Mouse (Mus musculus): ENCODE data around the gene Kbtbd4. TPM values are rescaled to one million over a fixed set of nuclear protein-coding genes. Genes with fewer than 3 reads are reported as not detected.

The Kbtbd4 gene
- polyA plus RNA-seq (2016; fragmentation: Nextera tagmentation; extraction: Ambion mirVana) = 57.8 and 58.6 TPM in 2 replicates

- peaks cover 27% of the 10 kb centered on the region for H3K4me1 ChIP-seq
- DNase-seq (ENCODE audit: low spot score) = peak; percentile 91
- H3K27ac ChIP-seq (replicated peaks) = peak within 1 kb of the TSS; percentile 97
- peaks cover 73% of the 10 kb centered on the region for H3K36me3 ChIP-seq
- H3K9me3 ChIP-seq (replicated peaks) = no peaks in the 10 kb centered on the region
- H3K4me3 ChIP-seq = peak within 1 kb of the TSS; percentile 93
- under 1% methylated on average over 43 of the region's 43 CpGs for WGBS
- H3K27me3 ChIP-seq (ENCODE audit: low read depth, poor library complexity, severe bottlenecking) = no peaks in the 10 kb centered on the region
Observed at GRCm38 (mm10) chr2:90904076-90904855, at the start of gene Kbtbd4, which contains the start of gene Ndufs3. Gene Kbtbd4 (plus strand): TSS chr2:90904740. Gene Ndufs3 (minus strand): TSS chr2:90904827.

DNA sequence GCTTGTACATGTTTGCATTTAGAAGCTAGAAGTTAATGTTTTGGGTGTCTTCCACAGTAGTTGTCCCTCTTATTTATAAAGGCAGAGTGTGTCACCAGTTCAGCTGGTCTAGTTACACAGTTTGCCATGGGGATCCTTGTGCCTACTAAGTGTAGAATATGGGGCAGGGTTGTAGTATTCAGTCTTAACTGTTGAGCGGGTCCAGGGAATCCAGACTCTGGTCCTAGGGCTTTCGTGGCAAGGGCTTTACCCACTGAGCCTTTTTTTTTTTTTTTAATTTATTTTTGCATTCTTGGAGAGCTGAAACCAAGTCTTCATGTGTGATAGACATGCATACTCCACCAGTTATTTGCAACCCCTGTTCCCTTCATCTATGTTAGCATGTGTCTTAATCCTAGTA is 43.1 kb upstream of the Kbtbd4 start:
- Histone ChIP-seq H3K27ac (replicated peaks) (no peak overlapping the region), H3K4me1 (no peaks in the 10 kb centered on the region), H3K36me3 (peaks cover 96% of the 10 kb centered on the region), H3K4me3 (no peak overlapping the region), H3K9me3 (replicated peaks) (no peaks in the 10 kb centered on the region), H3K27me3 (ENCODE audit: low read depth, poor library complexity, severe bottlenecking) (no peaks in the 10 kb centered on the region)
- DNase-seq (ENCODE audit: low spot score) = no peak
- WGBS = 94% methylated on average over 2 of the region's 2 CpGs

DNA sequence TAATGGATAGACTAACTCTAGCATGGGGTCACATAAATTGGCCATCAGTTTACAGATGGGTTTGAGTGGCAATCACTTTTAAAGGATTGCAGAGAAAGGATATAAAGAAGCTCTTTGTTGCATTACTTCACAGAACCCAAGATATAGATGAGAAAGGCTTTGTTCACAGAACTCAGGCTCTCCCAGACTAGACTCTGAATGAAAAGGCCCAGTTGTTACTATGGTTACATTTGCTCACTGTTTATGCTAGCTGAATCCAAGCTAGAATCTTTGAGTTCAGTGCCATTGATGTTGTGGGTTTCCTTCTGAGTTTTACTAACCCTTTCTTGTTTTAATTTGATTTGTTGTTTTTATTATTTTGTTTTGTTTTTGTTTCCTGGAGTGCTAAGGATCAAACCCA is 40.4 kb upstream of the Kbtbd4 start:
- no peak overlapping the region for H3K27ac ChIP-seq (replicated peaks)
- peaks cover 92% of the 10 kb centered on the region for H3K36me3 ChIP-seq
- H3K4me1 ChIP-seq = no peaks in the 10 kb centered on the region
- no peak overlapping the region for H3K4me3 ChIP-seq
- H3K9me3 ChIP-seq (replicated peaks) = no peaks in the 10 kb centered on the region
- DNase-seq (ENCODE audit: low spot score) = no peak
- no peaks in the 10 kb centered on the region for H3K27me3 ChIP-seq (ENCODE audit: low read depth, poor library complexity, severe bottlenecking)

DNA sequence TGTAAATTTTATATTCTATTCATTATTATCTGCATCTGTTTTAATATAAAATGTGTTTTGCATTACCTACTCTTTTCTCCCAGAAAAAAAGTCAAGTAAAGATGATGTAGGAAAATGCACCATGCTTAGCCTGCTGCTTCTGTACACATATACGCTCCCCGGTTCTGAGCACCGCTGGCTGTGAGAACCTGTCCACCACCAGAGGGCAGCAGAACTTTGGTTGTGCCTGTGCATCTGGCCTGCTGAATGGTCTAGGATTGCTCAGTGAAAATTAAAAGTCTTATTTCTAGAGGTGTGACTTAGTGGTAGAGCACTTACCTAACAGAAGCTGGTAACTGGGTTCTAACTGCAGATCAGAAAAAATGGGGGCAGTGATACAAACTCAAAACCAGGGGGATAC is 38.0 kb upstream of the Kbtbd4 start:
- H3K36me3 ChIP-seq = peaks cover 68% of the 10 kb centered on the region
- WGBS = 46% methylated on average over 3 of the region's 3 CpGs

GRCm38 (mm10) chr2:90870136-90870601 is 34.4 kb upstream of the Kbtbd4 start:
- DNase-seq (ENCODE audit: low spot score) = no peak
- Histone ChIP-seq H3K27ac (replicated peaks) (0 out of 2 replicates have a peak overlapping the region, but pooled peaks have one; percentile 9), H3K27me3 (ENCODE audit: low read depth, poor library complexity, severe bottlenecking) (no peaks in the 10 kb centered on the region), H3K4me1 (no peaks in the 10 kb centered on the region), H3K4me3 (no peak overlapping the region), H3K9me3 (replicated peaks) (no peaks in the 10 kb centered on the region), H3K36me3 (peaks cover 32% of the 10 kb centered on the region)
- 66% methylated on average over 4 of the region's 4 CpGs for WGBS

More for the DNA sequence above, 38.0 kb upstream of the Kbtbd4 start:
- peak; percentile 75 for DNase-seq (ENCODE audit: low spot score)
- Histone ChIP-seq H3K9me3 (replicated peaks) (no peaks in the 10 kb centered on the region), H3K4me3 (no peak overlapping the region), H3K27me3 (ENCODE audit: low read depth, poor library complexity, severe bottlenecking) (no peaks in the 10 kb centered on the region), H3K4me1 (no peaks in the 10 kb centered on the region), H3K27ac (replicated peaks) (no peak overlapping the region)

DNA sequence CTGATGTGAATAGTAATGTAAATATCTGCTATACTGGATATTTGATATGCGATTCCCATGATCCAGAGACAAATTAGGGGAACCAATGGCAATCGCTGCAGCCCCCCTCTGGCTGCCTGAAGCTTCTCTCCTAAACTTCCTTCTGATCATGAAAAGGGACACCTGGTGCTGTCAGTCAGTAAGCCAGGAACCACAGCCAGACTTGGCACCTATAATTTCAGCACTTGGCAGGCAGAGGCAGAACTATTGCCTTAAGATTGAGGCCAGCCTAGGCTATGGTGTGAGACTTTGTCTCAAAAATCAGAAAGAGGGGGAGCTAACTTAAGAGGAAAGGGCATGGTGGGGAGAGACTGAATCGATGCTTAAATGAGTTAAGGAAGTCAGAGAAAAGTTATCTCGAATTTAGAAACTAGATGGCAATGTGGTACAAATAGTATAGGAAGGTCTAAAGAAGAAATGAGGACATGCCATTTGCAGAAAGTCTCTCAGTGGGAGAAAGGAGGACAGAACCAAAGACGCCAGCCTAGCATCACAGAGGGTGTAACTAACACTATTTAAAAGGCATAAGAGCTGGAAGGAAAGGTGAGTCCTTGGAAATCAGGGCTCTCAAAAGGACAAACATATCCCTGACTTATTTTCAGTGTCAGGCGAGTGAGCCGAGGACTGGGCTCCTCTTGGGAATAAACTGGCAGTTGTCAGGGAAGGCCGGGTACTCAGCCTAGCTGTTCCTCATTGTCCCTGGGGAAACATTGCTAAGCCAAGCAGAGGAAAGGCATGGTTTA is 33.2 kb upstream of the Kbtbd4 start:
- Histone ChIP-seq H3K4me1 (no peaks in the 10 kb centered on the region), H3K27me3 (ENCODE audit: low read depth, poor library complexity, severe bottlenecking) (no peaks in the 10 kb centered on the region), H3K27ac (replicated peaks) (no peak overlapping the region), H3K36me3 (peaks cover 21% of the 10 kb centered on the region), H3K9me3 (replicated peaks) (no peaks in the 10 kb centered on the region), H3K4me3 (no peak overlapping the region)
- DNase-seq (ENCODE audit: low spot score) = no peak
- WGBS = 76% methylated on average over 8 of the region's 8 CpGs

DNA sequence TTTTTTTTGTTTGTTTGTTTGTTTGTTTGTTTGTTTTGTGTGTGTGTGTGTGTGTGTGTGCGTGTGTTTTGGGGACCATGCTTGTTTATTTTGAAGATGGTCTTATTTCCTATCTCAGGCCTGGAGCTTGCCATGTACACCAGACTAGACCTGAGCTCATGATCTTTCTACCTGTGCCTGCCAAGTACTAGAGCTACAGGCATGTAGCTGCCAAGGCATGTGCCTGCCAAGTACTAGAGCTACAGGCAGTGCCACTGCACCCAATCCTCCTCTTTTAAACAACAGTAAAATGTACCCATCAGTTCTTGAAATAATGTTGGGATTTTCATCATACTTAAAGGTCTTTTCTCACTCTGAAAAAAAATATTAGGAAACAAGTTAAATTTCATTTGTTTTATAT is 30.5 kb upstream of the Kbtbd4 start:
- 83% methylated on average over 1 of the region's 1 CpGs for WGBS
- DNase-seq (ENCODE audit: low spot score) = no peak
- Histone ChIP-seq H3K36me3 (no peaks in the 10 kb centered on the region), H3K27ac (replicated peaks) (no peak overlapping the region), H3K4me1 (peaks cover under 1% of the 10 kb centered on the region), H3K4me3 (no peak overlapping the region), H3K9me3 (replicated peaks) (no peaks in the 10 kb centered on the region), H3K27me3 (ENCODE audit: low read depth, poor library complexity, severe bottlenecking) (0 out of 2 replicates have a peak, but pooled peaks cover 1% of the 10 kb centered on the region)

- peaks cover 13% of the 10 kb centered on the region for H3K4me1 ChIP-seq
- 83% methylated on average over 2 of the region's 2 CpGs for WGBS
- H3K9me3 ChIP-seq (replicated peaks) = no peaks in the 10 kb centered on the region
- H3K36me3 ChIP-seq = no peaks in the 10 kb centered on the region
- peaks cover 13% of the 10 kb centered on the region; the same call in 1 of the 2 replicates for H3K27me3 ChIP-seq (ENCODE audit: low read depth, poor library complexity, severe bottlenecking)
- no peak overlapping the region for H3K4me3 ChIP-seq
- no peak overlapping the region for H3K27ac ChIP-seq (replicated peaks)
- no peak for DNase-seq (ENCODE audit: low spot score)
Observed at GRCm38 (mm10) chr2:90875239-90875638, 29.3 kb upstream of the Kbtbd4 start.

- Histone ChIP-seq H3K9me3 (replicated peaks) (no peaks in the 10 kb centered on the region), H3K27ac (replicated peaks) (no peak overlapping the region), H3K36me3 (no peaks in the 10 kb centered on the region), H3K4me1 (peaks cover 16% of the 10 kb centered on the region), H3K4me3 (no peak overlapping the region), H3K27me3 (ENCODE audit: low read depth, poor library complexity, severe bottlenecking) (peaks cover 22% of the 10 kb centered on the region; the same call in 1 of the 2 replicates)
- WGBS = 64% methylated on average over 5 of the region's 5 CpGs
- no peak for DNase-seq (ENCODE audit: low spot score)
Observed at GRCm38 (mm10) chr2:90877584-90878259, 26.8 kb upstream of the Kbtbd4 start.

DNA sequence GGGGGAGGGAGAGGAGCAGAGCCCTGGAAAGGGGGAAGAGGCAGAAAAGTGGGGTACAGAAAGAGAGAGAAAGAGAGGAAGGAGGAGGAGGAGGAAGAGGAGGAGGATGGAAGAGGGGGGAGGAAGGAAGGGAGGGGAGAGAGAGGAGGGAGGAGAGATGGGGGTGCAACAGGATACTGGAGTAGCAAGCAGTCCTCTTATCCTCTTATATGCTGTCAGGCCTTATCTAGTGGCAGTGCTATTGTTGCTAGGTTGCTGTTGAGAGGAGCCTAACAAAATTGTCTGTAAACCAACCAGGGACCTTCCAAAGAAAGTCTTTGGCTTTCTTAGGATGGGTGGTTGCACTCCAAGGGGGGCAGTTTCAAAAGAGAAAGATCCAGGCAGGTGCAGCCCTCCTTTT is 25.1 kb upstream of the Kbtbd4 start:
- peaks cover 16% of the 10 kb centered on the region for H3K4me1 ChIP-seq
- DNase-seq (ENCODE audit: low spot score) = no peak
- no peak overlapping the region for H3K4me3 ChIP-seq
- H3K36me3 ChIP-seq = no peaks in the 10 kb centered on the region
- no peaks in the 10 kb centered on the region; the same call in 1 of the 2 replicates for H3K9me3 ChIP-seq (replicated peaks)
- no peak overlapping the region for H3K27ac ChIP-seq (replicated peaks)
- H3K27me3 ChIP-seq (ENCODE audit: low read depth, poor library complexity, severe bottlenecking) = peaks cover 36% of the 10 kb centered on the region

DNA sequence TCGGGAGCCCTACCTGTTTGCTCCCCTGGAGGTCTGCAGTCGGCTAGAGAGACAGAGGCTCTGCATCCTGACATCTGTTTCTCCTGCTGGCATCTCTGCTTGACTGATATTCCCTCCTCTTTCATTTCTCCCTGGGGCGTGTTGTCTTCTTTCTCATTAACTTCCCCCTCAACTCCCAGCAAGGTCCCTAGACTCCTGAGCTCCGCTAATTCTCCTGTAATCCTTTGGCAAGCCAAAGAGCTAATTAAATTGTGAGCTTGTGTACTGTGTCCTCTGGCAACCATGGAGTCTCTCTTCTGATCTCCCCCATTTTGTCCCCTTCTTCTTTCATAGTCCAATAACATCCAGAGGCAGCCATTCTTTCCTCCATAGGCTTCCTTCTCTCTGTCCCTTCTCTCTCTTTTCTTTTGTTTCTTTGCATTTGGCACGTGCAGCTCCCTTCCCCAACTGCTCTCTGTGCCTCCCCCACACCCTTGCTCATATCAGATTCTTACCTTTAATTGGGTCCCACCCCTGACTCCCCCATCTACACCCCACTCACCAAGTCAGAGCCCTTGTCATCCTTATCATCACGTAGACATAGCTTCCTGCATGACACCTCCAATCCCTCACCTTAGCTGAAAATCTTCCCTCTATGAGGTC is 24.3 kb upstream of the Kbtbd4 start:
- Histone ChIP-seq H3K27ac (replicated peaks) (no peak overlapping the region), H3K4me3 (no peak overlapping the region), H3K27me3 (ENCODE audit: low read depth, poor library complexity, severe bottlenecking) (peaks cover 44% of the 10 kb centered on the region), H3K9me3 (replicated peaks) (no peaks in the 10 kb centered on the region; the same call in 1 of the 2 replicates), H3K4me1 (peaks cover 25% of the 10 kb centered on the region), H3K36me3 (no peaks in the 10 kb centered on the region)
- WGBS = 13% methylated on average over 6 of the region's 6 CpGs
- no peak for DNase-seq (ENCODE audit: low spot score)

DNA sequence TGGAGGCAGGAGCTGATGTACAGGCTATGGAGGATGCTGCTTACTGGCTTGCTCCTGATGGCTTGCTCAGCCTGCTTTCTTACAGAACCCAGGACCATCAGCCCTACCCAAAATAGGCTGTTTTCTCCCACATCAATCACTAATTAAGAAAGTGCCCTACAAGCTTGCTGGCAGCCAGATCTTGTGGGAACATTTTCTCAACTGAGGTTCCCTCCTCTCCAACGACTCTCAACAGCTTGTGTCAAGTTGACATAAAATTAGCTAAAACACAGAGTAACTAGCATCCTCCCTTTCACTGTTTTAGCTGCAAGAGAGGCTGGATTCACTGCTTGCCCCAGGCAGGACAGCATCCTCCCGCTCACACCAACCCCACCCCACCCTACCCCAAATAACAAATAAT is 22.7 kb upstream of the Kbtbd4 start:
- Histone ChIP-seq H3K36me3 (no peaks in the 10 kb centered on the region), H3K27me3 (ENCODE audit: low read depth, poor library complexity, severe bottlenecking) (peaks cover 60% of the 10 kb centered on the region), H3K9me3 (replicated peaks) (no peaks in the 10 kb centered on the region; the same call in 1 of the 2 replicates), H3K4me3 (no peak overlapping the region), H3K27ac (replicated peaks) (no peak overlapping the region), H3K4me1 (peaks cover 40% of the 10 kb centered on the region)
- WGBS = 89% methylated on average over 2 of the region's 2 CpGs
- no peak for DNase-seq (ENCODE audit: low spot score)
